Mouse (Mus musculus) forebrain, postnatal 0 days (tissue): ENCODE results near the gene Mtcl1. TPM values are rescaled to one million over a fixed set of nuclear protein-coding genes. Genes with fewer than 3 reads are reported as not detected.
A peak's percentile ranks its signal among the peaks of the same experiment; 100 is the strongest.

Experiments
- ATAC-seq: fragments of 200-750 bp; cut with Nextera tagmentation; 2 replicates; pipeline ENCODE4 v1.8.0; 2017; ENCODE audit warnings: mild to moderate bottlenecking, moderate library complexity
- DNase-seq: peaks from one replicate; pipeline ENCODE4 v3.0.0-alpha.2; 2015
- H3K27ac ChIP-seq: fragments of 300-500 bp; sonication (generic); 2 replicates; pipeline ENCODE4 v1.5.1; 2014; ENCODE audit warnings: low read depth, mild to moderate bottlenecking, antibody characterized with exemption, low read length, moderate library complexity, mixed read lengths
- H3K27me3 ChIP-seq: fragments of 300-500 bp; sonication (generic); 2 replicates; pipeline ENCODE4 v1.6.1; 2014; ENCODE audit warnings: mild to moderate bottlenecking, low read length, mixed read lengths; ENCODE audit not compliant: insufficient read depth
- H3K36me3 ChIP-seq: fragments of 300-500 bp; sonication (generic); 2 replicates; pipeline ENCODE4 v1.6.1; 2014; ENCODE audit warnings: mild to moderate bottlenecking, moderate library complexity; ENCODE audit not compliant: insufficient read depth
- H3K4me1 ChIP-seq: fragments of 300-500 bp; sonication (generic); 2 replicates; pipeline ENCODE4 v1.6.1; 2014; ENCODE audit warnings: antibody characterized with exemption; ENCODE audit not compliant: insufficient read depth
- H3K4me2 ChIP-seq: fragments of 300-500 bp; sonication (generic); 2 replicates; pipeline ENCODE4 v1.6.1; 2014; ENCODE audit warnings: low read depth, mild to moderate bottlenecking, moderate library complexity
- H3K4me3 ChIP-seq: fragments of 300-500 bp; sonication (generic); 2 replicates; pipeline ENCODE4 v1.5.1; 2014; ENCODE audit warnings: low read depth, low read length, mixed read lengths
- H3K9ac ChIP-seq: fragments of 300-500 bp; sonication (generic); 2 replicates; pipeline ENCODE4 v1.6.1; 2014; ENCODE audit warnings: mild to moderate bottlenecking
- H3K9me3 ChIP-seq: fragments of 300-500 bp; sonication (generic); 2 replicates; pipeline ENCODE4 v1.6.1; 2016; ENCODE audit warnings: low read length
- CTCF ChIP-seq: sonication (generic); IDR thresholded peaks from 2 replicates; pipeline ENCODE4 v1.5.1; 2016; ENCODE audit warnings: antibody characterized with exemption, control low read depth, low read depth
- WGBS: fragments of 180-500 bp; shearing (Covaris S2); extraction: QIAGEN DNeasy Blood & Tissue Kit; methylation state at CpG from one replicate; pipeline ENCODE4 v1.1.7; 2014; 5-methylcytosine and 5-hydroxymethylcytosine counted together
- polyA plus RNA-seq: library from polyadenylated mRNA; unstranded; fragments of >200 nt; fragmentation: Nextera tagmentation; extraction: Ambion mirVana; gene quantifications from 2 replicates; pipeline ENCODE4 v1.2.1, GENCODE M21; 2015
- total RNA-seq: library from RNA; depleted of rRNA; stranded (reverse); fragments of >200 nt; gene quantifications from 2 replicates; pipeline ENCODE4 v1.2.3, GENCODE M21; 2014

Mtcl1 gene
- total and polyA plus RNA-seq, 2 experiments from 2014 or later, result 8.5 to 25.7 TPM

DNA sequence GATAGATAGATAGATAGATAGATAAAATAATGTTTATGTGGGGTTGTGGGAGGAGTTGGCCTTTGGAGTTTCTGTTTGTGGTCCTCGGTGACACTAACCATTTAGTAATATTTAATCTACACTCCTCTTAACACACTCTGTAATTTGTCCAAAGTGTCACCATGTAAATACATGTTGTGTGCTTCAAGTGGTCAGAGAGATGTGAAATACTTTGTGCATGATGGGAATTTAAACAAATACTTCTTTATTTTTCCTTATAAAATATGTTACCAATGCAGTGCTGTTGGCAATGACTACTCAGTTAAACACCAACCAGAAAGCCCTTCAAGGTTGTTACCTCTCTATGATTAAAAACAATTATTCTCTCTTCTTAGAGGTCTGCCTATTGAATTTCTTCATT lies 83.9 kb downstream of the Mtcl1 start:
- H3K9ac ChIP-seq, result no peak overlapping the region
- no peaks in the 10 kb centered on the region for H3K9me3 ChIP-seq
- 97% methylated on average over 1 of the region's 1 CpGs for WGBS
- no peak for DNase-seq
- H3K36me3 ChIP-seq, result peaks cover 24% of the 10 kb centered on the region
- TF ChIP-seq CTCF, result no peak
- no peaks in the 10 kb centered on the region for H3K27me3 ChIP-seq
- no peak overlapping the region for H3K4me2 ChIP-seq
- H3K4me3 ChIP-seq, result no peak overlapping the region
- H3K4me1 ChIP-seq, result no peaks in the 10 kb centered on the region
- no peak overlapping the region for H3K27ac ChIP-seq
- no peak for ATAC-seq

- no peak for ATAC-seq
These were observed 84.3 kb downstream of the Mtcl1 start for GRCm38 (mm10) chr17:66365293-66365642.

DNA sequence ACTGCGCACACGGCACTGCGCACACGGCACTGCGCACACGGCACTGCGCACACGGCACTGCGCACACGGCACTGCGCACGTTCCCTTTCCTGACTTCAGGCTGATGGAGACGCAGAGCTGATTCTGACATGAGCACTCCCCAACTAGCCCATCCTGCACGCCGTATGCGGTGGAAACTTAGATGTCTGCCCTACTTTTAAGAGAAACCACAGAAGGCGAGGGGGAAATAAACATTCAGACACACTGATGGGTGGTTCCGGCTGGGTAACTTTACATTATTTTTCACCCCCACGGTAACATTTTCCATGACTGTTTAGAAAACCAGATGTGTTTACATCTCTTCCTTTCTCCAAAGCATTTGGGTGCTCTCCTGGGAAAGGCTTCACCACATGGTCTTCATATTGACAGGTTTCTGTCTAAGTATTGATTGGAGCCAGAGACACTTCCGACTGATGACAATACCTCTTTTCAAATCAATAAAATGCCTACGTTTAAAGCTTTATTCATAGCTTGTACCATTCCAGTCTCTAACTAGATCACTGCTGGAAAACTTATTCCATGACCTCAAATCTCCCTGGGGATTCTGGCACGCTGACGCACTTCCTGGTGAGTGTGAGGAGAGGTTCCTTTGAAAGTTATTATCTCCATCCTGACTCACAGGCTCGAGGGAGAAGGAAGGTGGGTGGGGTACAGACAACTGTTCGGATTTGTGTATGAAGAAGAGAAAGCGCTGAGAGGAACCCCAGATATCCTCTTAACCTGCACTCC lies 84.8 kb downstream of the Mtcl1 start:
- H3K4me3 ChIP-seq, result no peak overlapping the region
- no peak overlapping the region for H3K27ac ChIP-seq
- H3K27me3 ChIP-seq, result no peaks in the 10 kb centered on the region
- no peaks in the 10 kb centered on the region for H3K9me3 ChIP-seq
- ATAC-seq (no peak), DNase-seq (no peak)
- TF ChIP-seq CTCF, result no peak
- H3K36me3 ChIP-seq, result peaks cover 22% of the 10 kb centered on the region
- 88% methylated on average over 26 of the region's 26 CpGs for WGBS
- no peak overlapping the region for H3K4me2 ChIP-seq
- no peaks in the 10 kb centered on the region for H3K4me1 ChIP-seq
- no peak overlapping the region for H3K9ac ChIP-seq

More at GRCm38 (mm10) chr17:66365293-66365642, 84.3 kb downstream of the Mtcl1 start:
- WGBS, result 81% methylated on average over 3 of the region's 3 CpGs
- TF ChIP-seq CTCF, result no peak
- Histone ChIP-seq H3K4me3 (no peak overlapping the region), H3K4me1 (no peaks in the 10 kb centered on the region), H3K27me3 (no peaks in the 10 kb centered on the region), H3K4me2 (no peak overlapping the region), H3K9me3 (no peaks in the 10 kb centered on the region), H3K27ac (no peak overlapping the region), H3K9ac (no peak overlapping the region), H3K36me3 (peaks cover 24% of the 10 kb centered on the region)
- DNase-seq, result no peak

DNA sequence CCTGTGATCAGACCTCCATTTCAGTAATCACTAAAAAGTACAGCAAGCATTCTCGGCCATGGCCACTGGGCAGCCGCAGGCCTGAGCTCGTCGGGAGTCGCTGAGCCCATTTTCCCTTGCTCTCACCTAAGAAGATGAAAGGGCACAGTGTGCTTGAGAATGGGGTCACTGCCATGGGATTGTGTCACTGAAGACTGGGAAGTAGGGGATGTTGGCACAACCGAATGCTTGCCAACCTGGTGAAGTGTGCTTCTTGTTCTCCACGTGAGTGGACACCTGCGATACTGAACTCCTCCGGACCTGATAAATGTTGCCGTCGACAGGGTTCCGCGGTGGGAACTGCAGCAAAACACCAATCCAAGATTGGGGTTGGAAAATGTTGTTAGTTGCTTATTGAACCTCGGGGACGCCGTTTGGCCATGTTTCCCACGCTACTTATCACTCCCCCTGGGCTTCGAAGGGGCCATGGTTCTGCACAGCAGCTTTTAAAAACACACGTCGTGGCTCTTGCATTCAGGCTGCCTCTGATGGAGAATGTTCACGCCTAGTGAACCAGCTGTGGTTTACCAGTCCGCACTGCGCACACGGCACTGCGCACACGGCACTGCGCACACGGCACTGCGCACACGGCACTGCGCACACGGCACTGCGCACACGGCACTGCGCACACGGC lies 85.6 kb downstream of the Mtcl1 start:
- WGBS, result 95% methylated on average over 34 of the region's 36 CpGs
- Histone ChIP-seq H3K4me2 (no peak overlapping the region), H3K36me3 (peaks cover 19% of the 10 kb centered on the region), H3K4me3 (no peak overlapping the region), H3K27me3 (no peaks in the 10 kb centered on the region), H3K4me1 (no peaks in the 10 kb centered on the region), H3K9me3 (no peaks in the 10 kb centered on the region), H3K9ac (no peak overlapping the region), H3K27ac (no peak overlapping the region)
- DNase-seq (no peak), ATAC-seq (no peak)
- TF ChIP-seq CTCF, result no peak

DNA sequence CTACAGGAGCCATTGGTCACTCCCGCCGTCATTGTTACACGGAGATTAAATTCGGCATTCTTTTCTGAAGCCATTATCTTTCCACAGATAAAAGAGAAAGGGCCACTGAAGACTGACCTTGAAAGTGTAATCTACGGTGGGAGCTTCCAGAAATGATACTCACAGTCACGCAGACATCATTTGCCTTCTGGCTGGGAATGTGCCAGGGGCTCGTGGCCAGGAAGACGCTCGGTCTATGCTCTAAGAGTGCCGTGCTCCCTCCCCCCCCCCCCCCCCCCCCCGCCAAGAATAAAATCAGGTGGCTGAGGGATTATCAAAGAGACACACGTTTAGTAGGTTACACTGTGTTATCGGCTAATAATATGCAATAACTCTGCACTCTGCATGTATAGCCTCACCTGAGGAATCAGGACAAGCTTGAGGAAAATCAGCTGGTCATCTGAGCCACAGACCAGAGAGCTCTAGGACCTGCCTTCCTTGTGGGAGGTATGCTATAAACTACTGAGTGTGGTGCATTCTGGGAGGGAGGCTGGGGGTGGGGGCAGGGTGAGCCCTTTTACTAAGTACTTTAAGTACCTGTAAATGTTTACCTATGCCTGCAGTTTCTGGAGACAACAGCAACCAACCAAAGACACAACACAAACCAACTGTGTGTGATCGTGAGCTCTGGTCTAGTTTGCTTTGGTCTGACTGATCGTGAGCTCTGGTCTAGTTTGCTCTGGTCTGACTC lies 87.1 kb downstream of the Mtcl1 start:
- no peak for TF ChIP-seq CTCF
- no peak overlapping the region for H3K9ac ChIP-seq
- 64% methylated on average over 14 of the region's 15 CpGs for WGBS
- no peak overlapping the region for H3K4me3 ChIP-seq
- peaks cover 21% of the 10 kb centered on the region for H3K36me3 ChIP-seq
- no peak for DNase-seq
- H3K9me3 ChIP-seq, result no peaks in the 10 kb centered on the region
- H3K27me3 ChIP-seq, result no peaks in the 10 kb centered on the region
- no peak overlapping the region for H3K4me2 ChIP-seq
- no peak overlapping the region for H3K27ac ChIP-seq
- ATAC-seq, result no peak
- H3K4me1 ChIP-seq, result no peaks in the 10 kb centered on the region

GRCm38 (mm10) chr17:66358026-66358978 lies 91.2 kb downstream of the Mtcl1 start:
- WGBS, result 57% methylated on average over 27 of the region's 27 CpGs
- H3K4me1 ChIP-seq, result no peaks in the 10 kb centered on the region
- no peak overlapping the region for H3K4me3 ChIP-seq
- H3K4me2 ChIP-seq, result no peak overlapping the region
- no peaks in the 10 kb centered on the region for H3K9me3 ChIP-seq
- no peak overlapping the region for H3K9ac ChIP-seq
- no peaks in the 10 kb centered on the region for H3K27me3 ChIP-seq
- H3K36me3 ChIP-seq, result peaks cover 17% of the 10 kb centered on the region
- peak; percentile 69 for ATAC-seq
- no peak for TF ChIP-seq CTCF
- DNase-seq, result peak; percentile 27
- H3K27ac ChIP-seq, result no peak overlapping the region
